Mouse (Mus musculus): ENCODE measurements around the gene Uap1. TPM values are rescaled to one million over a fixed set of nuclear protein-coding genes. Genes with fewer than 3 reads are reported as not detected.
A peak's percentile ranks its signal among the peaks of the same experiment; 100 is the strongest.

Uap1 gene
- polyA plus RNA-seq, 1 experiment from 2014 or later = 65.8 TPM

GRCm38 (mm10) chr1:170145606-170146005 lies 29.2 kb downstream of the Uap1 start:
- Histone ChIP-seq H3K4me1 (replicated peaks) (no peaks in the 10 kb centered on the region), H3K4me3 (no peak overlapping the region), H3K9me3 (no peaks in the 10 kb centered on the region), H3K4me2 (no peak overlapping the region), H3K9ac (no peak overlapping the region), H3K27ac (replicated peaks) (no peak overlapping the region), H3K36me3 (peaks cover 66% of the 10 kb centered on the region), H3K27me3 (no peaks in the 10 kb centered on the region)
- WGBS = 95% methylated on average over 4 of the region's 4 CpGs
- ATAC-seq (ENCODE audit: low read depth) = no peak

GRCm38 (mm10) chr1:170142256-170142871 lies 32.4 kb downstream of the Uap1 start:
- WGBS = 79% methylated on average over 8 of the region's 8 CpGs
- no peak for ATAC-seq (ENCODE audit: low read depth)

GRCm38 (mm10) chr1:170141626-170142025 lies 33.1 kb downstream of the Uap1 start:
- Histone ChIP-seq H3K27me3 (no peaks in the 10 kb centered on the region), H3K4me2 (no peak overlapping the region), H3K9ac (no peak overlapping the region), H3K4me1 (replicated peaks) (no peaks in the 10 kb centered on the region), H3K4me3 (no peak overlapping the region), H3K9me3 (no peaks in the 10 kb centered on the region), H3K36me3 (peaks cover 42% of the 10 kb centered on the region), H3K27ac (replicated peaks) (no peak overlapping the region)
- no peak for ATAC-seq (ENCODE audit: low read depth)
- WGBS = 94% methylated on average over 5 of the region's 5 CpGs

More at GRCm38 (mm10) chr1:170142256-170142871, 32.4 kb downstream of the Uap1 start:
- Histone ChIP-seq H3K4me1 (replicated peaks) (no peaks in the 10 kb centered on the region), H3K9ac (no peak overlapping the region), H3K4me3 (no peak overlapping the region), H3K9me3 (no peaks in the 10 kb centered on the region), H3K27ac (replicated peaks) (no peak overlapping the region), H3K4me2 (no peak overlapping the region), H3K27me3 (no peaks in the 10 kb centered on the region), H3K36me3 (peaks cover 44% of the 10 kb centered on the region)

GRCm38 (mm10) chr1:170136351-170137009 lies 38.3 kb downstream of the Uap1 start:
- Histone ChIP-seq H3K36me3 (peaks cover 6% of the 10 kb centered on the region), H3K9ac (no peak overlapping the region), H3K9me3 (no peaks in the 10 kb centered on the region), H3K27me3 (no peaks in the 10 kb centered on the region), H3K4me3 (no peak overlapping the region), H3K4me2 (no peak overlapping the region), H3K27ac (replicated peaks) (no peak overlapping the region), H3K4me1 (replicated peaks) (no peaks in the 10 kb centered on the region)
- ATAC-seq (ENCODE audit: low read depth) = peak; percentile 59; the same call in 1 of the 2 replicates
- 30% methylated on average over 7 of the region's 7 CpGs for WGBS

GRCm38 (mm10) chr1:170134264-170134663 lies 40.5 kb downstream of the Uap1 start:
- H3K27me3 ChIP-seq = no peaks in the 10 kb centered on the region
- H3K4me3 ChIP-seq = no peak overlapping the region
- H3K9ac ChIP-seq = no peak overlapping the region
- no peak overlapping the region for H3K4me2 ChIP-seq
- no peak for ATAC-seq (ENCODE audit: low read depth)
- H3K9me3 ChIP-seq = no peaks in the 10 kb centered on the region
- no peaks in the 10 kb centered on the region for H3K36me3 ChIP-seq
- H3K4me1 ChIP-seq (replicated peaks) = no peaks in the 10 kb centered on the region
- WGBS = 89% methylated on average over 8 of the region's 8 CpGs
- no peak overlapping the region for H3K27ac ChIP-seq (replicated peaks)

GRCm38 (mm10) chr1:170130962-170131361 lies 43.8 kb downstream of the Uap1 start:
- H3K27ac ChIP-seq (replicated peaks) = no peak overlapping the region
- no peaks in the 10 kb centered on the region for H3K27me3 ChIP-seq
- H3K4me2 ChIP-seq = no peak overlapping the region
- no peaks in the 10 kb centered on the region for H3K36me3 ChIP-seq
- 76% methylated on average over 3 of the region's 3 CpGs for WGBS
- no peaks in the 10 kb centered on the region for H3K4me1 ChIP-seq (replicated peaks)
- no peak overlapping the region for H3K9ac ChIP-seq
- H3K4me3 ChIP-seq = no peak overlapping the region
- H3K9me3 ChIP-seq = no peaks in the 10 kb centered on the region
- ATAC-seq (ENCODE audit: low read depth) = no peak

- no peak overlapping the region for H3K4me2 ChIP-seq
- H3K4me1 ChIP-seq (replicated peaks) = no peaks in the 10 kb centered on the region
- no peaks in the 10 kb centered on the region for H3K9me3 ChIP-seq
- ATAC-seq (ENCODE audit: low read depth) = no peak
- H3K9ac ChIP-seq = no peak overlapping the region
- H3K27ac ChIP-seq (replicated peaks) = no peak overlapping the region
- H3K4me3 ChIP-seq = no peak overlapping the region
- no peaks in the 10 kb centered on the region for H3K36me3 ChIP-seq
- WGBS = 70% methylated on average over 2 of the region's 2 CpGs
- H3K27me3 ChIP-seq = no peaks in the 10 kb centered on the region
Observed at GRCm38 (mm10) chr1:170124644-170125043, 50.1 kb downstream of the Uap1 start.

- H3K36me3 ChIP-seq = no peaks in the 10 kb centered on the region
- 79% methylated on average over 6 of the region's 6 CpGs for WGBS
- no peak overlapping the region for H3K27ac ChIP-seq (replicated peaks)
- H3K9ac ChIP-seq = no peak overlapping the region
- no peaks in the 10 kb centered on the region for H3K4me1 ChIP-seq (replicated peaks)
- no peak for ATAC-seq (ENCODE audit: low read depth)
- no peak overlapping the region for H3K4me3 ChIP-seq
- H3K4me2 ChIP-seq = no peak overlapping the region
- H3K9me3 ChIP-seq = no peaks in the 10 kb centered on the region
- H3K27me3 ChIP-seq = no peaks in the 10 kb centered on the region
Observed at GRCm38 (mm10) chr1:170113616-170114015, 61.1 kb downstream of the Uap1 start.

GRCm38 (mm10) chr1:170112261-170112660 lies 62.5 kb downstream of the Uap1 start:
- no peak for ATAC-seq (ENCODE audit: low read depth)
- no peaks in the 10 kb centered on the region for H3K4me1 ChIP-seq (replicated peaks)
- H3K9me3 ChIP-seq = no peaks in the 10 kb centered on the region
- no peaks in the 10 kb centered on the region for H3K27me3 ChIP-seq
- H3K4me3 ChIP-seq = no peak overlapping the region
- 91% methylated on average over 10 of the region's 10 CpGs for WGBS
- H3K4me2 ChIP-seq = 0 out of 2 replicates have a peak overlapping the region, but pooled peaks have one; percentile 9
- no peaks in the 10 kb centered on the region for H3K36me3 ChIP-seq
- no peak overlapping the region for H3K27ac ChIP-seq (replicated peaks)
- H3K9ac ChIP-seq = no peak overlapping the region

GRCm38 (mm10) chr1:170111651-170112226 lies 63.0 kb downstream of the Uap1 start:
- Histone ChIP-seq H3K27me3 (no peaks in the 10 kb centered on the region), H3K4me1 (replicated peaks) (no peaks in the 10 kb centered on the region), H3K4me2 (peak overlapping the region; percentile 9; the same call in 1 of the 2 replicates), H3K36me3 (no peaks in the 10 kb centered on the region), H3K4me3 (no peak overlapping the region), H3K27ac (replicated peaks) (no peak overlapping the region), H3K9me3 (no peaks in the 10 kb centered on the region), H3K9ac (no peak overlapping the region)
- ATAC-seq (ENCODE audit: low read depth) = no peak
- 85% methylated on average over 16 of the region's 16 CpGs for WGBS

GRCm38 (mm10) chr1:170110516-170111332 lies 64.0 kb downstream of the Uap1 start, which contains the start of gene Ddr2:
TSS of gene Ddr2 (minus strand) at chr1:170110762.
- Histone ChIP-seq H3K9ac (peak within 1 kb of the TSS; percentile 36), H3K27ac (replicated peaks) (peak within 1 kb of the TSS; percentile 73), H3K9me3 (no peaks in the 10 kb centered on the region), H3K36me3 (no peaks in the 10 kb centered on the region), H3K4me2 (peak within 1 kb of the TSS; percentile 30), H3K4me1 (replicated peaks) (no peaks in the 10 kb centered on the region), H3K4me3 (peak within 1 kb of the TSS; percentile 26), H3K27me3 (no peaks in the 10 kb centered on the region)
- ATAC-seq (ENCODE audit: low read depth) = no peak
- 77% methylated on average over 17 of the region's 17 CpGs for WGBS
